Mouse (Mus musculus): Measurements from ENCODE around the gene P2rx6.

- TF ChIP-seq CTCF (IDR thresholded peaks at IDR 0.05) (no peak), POLR2A (IDR thresholded peaks at IDR 0.05; ENCODE audit: insufficient read depth, low read depth, low read length) (no peak), EP300 (IDR thresholded peaks at IDR 0.05; ENCODE audit: insufficient read depth, low read depth, low read length) (no peak)
These were observed 4.8 kb upstream of the P2rx6 start for GRCm38 (mm10) chr16:17556907-17557306.
